Mouse (Mus musculus) left cerebral cortex, adult 8-10 months (tissue): ENCODE results near the gene Vipr2. TPM values are rescaled to one million over a fixed set of nuclear protein-coding genes. Genes with fewer than 3 reads are reported as not detected.

Source experiments
- DNase-seq, 2 experiments: peaks; one replicate each; pipeline ENCODE4 v3.0.0; 2022; ENCODE audit warnings: low spot score in 2 of 2
- microRNA-seq, 2 experiments: library from miRNA; unstranded; fragments of <30 nt; microRNA quantifications; one replicate each; pipeline ENCODE4 v1.2.0; 2022
- total RNA-seq, 4 experiments: library from RNA; stranded (reverse); gene quantifications; 2 replicates each; pipeline ENCODE4 v1.2.4; 2022

Gene Vipr2
- total RNA-seq, 4 experiments from 2014 or later, result 0.50 to 2.4 (median 1.0) TPM

DNA sequence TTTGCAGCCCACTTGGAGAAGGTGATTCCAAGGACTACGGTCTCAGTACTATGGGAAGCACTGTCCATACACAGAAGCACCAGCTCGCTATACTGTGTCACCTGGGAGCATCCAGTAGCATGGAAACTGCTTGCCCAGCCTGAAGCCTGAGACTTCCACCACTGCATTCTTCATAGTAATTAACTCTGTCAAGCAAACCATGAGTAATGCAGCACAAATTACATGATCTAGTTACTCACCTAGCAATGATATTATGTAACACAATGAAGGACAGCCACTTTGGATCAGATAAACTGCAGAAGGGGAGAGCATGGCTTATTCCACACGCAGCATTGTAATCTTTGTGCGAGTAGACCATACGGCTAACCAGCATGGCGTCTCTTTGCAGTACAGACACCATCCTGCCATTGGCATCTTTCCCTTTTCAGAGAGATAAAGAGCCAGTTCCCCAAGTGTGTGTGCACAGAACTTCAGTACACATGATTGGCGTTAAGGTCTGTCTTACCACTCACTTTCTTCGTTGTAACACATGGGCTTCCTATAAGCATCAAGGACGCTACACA, 75.4 kb downstream of the Vipr2 start:
- DNase-seq, result no peak

DNA sequence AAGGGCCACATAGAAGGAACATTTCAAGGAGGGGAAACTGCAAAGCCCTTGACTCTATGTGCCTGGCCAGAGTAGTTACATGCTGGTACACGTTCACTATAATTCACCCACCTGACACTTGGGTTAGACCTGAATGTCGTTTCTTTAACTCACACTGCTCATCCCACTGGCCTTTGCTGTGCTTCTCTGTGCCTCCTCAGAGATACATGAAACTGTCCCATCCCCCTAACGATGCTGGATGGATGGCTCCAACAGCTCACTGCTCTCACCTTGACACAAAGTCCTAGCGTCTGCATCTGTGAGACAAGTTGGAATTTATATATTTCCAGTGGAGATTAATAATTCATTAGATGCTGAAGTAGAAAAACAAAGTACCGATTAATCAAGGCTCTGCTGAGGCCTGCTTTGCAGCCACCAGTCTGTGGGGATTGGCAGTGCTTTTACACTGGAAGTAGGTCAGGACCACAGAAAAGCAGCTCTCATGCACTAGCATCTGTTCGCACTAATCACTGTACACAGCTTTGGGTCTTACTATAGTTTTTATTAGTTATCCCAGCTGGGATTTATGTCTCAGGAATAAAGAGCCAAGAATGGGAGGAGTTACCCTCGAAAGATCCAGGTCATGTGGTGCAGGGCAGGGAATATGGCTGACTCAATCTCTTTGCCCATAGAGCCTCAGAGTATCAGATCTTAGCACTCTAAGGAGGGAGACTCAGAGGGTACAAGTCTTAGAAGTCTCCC, 79.4 kb downstream of the Vipr2 start:
- no peak for DNase-seq

DNA sequence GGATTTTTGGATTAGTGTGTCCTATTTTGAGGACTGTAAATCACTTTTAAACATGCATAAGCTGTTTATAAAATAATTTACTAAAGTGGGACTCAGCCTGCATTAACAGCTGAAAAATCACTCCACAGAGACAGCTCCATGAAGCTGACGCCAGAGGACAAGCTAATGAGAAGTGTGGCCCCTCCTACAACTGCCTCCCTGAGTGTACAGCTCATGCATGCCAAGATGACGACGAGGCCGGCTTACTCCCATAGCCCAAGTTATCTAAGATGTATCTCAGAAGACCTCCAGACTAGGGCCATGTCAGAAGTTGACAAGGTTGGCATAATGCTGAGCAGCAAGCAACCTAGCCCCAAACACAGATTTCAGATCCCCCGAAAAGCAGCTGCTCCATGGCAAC, 81.7 kb downstream of the Vipr2 start:
- DNase-seq, result no peak

DNA sequence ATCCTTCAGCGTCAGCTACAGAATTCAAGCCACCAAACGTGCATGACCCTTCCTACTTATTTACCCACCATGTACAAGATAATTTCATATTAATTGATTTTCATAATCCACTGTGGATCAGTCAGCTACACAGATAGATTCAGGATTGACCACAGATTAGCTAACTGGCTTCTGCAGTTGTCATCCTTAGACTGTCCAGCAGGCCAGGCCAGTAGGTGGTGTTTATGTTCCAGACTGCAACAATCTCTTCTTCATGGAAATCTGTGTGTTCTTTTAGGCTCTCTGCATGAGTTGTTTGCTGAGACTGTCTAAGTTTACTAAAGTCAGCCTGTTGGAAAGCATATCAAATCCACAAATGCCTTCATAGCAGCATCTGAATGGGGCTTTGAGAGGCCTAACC, 82.2 kb downstream of the Vipr2 start:
- no peak for DNase-seq

- DNase-seq, result no peak
These were observed 87.8 kb downstream of the Vipr2 start for GRCm38 (mm10) chr12:116165368-116165767.

- DNase-seq, result no peak
These were observed 92.1 kb downstream of the Vipr2 start for GRCm38 (mm10) chr12:116169666-116170065.

DNA sequence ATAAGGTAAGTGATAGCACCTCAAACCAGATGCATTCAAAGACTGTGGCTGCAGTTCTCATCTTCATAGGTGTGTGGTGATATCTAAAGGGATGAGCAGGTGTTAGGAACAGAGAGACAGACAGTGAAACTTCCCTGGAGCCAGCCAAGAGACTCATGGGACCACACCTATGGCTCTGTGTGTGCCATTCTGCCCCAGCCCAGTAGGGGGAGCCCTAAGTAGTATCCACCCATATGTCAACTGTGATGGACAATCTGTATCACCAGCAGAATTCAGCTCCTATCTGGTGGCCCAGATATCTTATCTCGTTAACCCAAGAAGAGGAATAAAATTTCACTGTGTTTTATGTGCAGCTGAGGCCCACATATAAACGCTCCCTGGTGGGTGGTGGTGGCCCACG, 99.4 kb downstream of the Vipr2 start:
- no peak for DNase-seq

DNA sequence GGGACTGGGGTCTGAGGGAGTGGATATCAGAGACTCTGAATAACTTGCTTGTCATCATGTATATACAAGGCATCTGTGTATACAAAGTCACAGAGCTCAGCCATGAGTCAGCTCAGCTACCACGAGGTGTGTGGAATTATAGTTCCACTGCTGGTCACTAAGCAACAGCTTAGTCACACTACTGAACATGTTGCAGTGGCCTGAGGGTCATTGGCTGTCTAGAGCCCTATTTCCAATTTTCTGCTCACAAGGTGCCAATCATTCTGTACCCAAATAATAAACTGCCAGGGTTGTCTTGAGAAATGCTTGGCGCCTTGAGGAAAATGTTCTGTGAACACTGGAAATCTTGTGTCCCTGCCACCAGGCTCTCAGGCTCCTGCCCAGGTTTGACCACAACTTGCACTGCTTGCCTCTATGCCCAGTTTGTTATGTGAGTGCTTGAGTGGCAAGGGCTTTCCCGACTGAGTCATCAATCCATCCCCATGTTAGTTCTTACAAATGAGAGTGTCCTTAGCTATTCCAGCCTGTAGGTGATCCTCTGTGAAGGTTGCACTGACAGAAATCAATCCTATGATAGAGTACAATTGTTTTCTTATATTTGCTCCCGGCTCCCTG, 104.0 kb downstream of the Vipr2 start:
- no peak for DNase-seq

- no peak for DNase-seq
These were observed 104.8 kb downstream of the Vipr2 start for GRCm38 (mm10) chr12:116182376-116182775.

DNA sequence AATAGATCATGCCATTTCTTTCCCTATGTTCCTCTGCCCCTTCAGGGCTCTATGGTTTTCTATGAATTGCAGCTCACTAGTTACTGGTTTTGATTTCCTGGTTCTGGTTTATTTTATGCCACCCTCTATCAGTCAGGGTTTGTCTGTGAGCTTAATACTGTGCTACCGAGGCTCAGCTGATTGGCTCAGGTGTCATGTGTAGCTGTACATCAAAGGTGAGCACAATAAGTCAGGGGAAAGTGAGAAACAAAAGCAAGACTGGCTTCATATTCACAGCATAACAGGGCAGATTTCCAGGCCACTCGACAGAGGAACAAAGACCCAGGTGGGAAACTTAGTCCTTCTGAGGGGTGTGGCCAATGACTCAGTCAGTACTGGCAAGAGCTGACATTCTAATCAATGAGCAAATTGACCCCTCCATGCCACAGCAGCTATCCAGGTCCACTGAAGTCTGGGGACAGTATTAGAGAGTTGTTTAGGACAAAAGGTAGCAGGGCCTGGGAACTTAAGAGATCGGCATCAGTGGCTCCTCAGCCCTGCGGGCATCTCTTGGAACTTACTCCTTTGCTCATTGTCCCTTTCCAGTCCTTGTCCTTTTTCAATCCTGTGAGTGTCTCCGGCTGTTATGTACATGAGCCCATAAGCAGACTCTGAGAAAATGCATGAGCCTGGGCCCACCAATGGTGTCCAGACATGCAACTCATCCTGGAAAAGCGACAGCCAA, 105.8 kb downstream of the Vipr2 start:
- no peak for DNase-seq

GRCm38 (mm10) chr12:116193952-116194351, 116.4 kb downstream of the Vipr2 start:
- no peak for DNase-seq

GRCm38 (mm10) chr12:116194641-116195040, 117.1 kb downstream of the Vipr2 start:
- DNase-seq, result no peak

Small RNAs within 50 kb of the gene (microRNA-seq; reads per million reads assigned to microRNA genes)
- 0 reads per million in 2 experiments for gene Gm44372

Other genes with a start within 250 kb of the Vipr2 start
- gene Zfp386, start 30.0 kb upstream of the Vipr2 start, total RNA-seq, result 10 to 100 TPM; 28.3 to 30.3 (median 29.0) TPM
- gene Wdr60, start 185.3 kb downstream of the Vipr2 start, total RNA-seq, result 10 to 100 TPM; 14.2 to 22.9 (median 17.9) TPM
- not detected for gene Gm11027, start 197.7 kb downstream of the Vipr2 start, total RNA-seq
- 10 to 100 TPM; 57.4 to 67.5 (median 61.3) TPM for gene Esyt2, start 203.5 kb downstream of the Vipr2 start, total RNA-seq